Mouse (Mus musculus) embryo, embryonic 10 days (tissue): ENCODE measurements around the gene Fam166a.

Experiments
- DNase-seq: peaks from one replicate; pipeline ENCODE4 v3.0.0-alpha.2; 2015; ENCODE audit warnings: low spot score

Fam166a gene

GRCm38 (mm10) chr2:25185625-25186574 lies 32.6 kb upstream of the Fam166a start:
- peak; percentile 90 for DNase-seq

- DNase-seq: no peak
Measured at GRCm38 (mm10) chr2:25186575-25186930, 32.0 kb upstream of the Fam166a start.

GRCm38 (mm10) chr2:25187841-25188240 lies 30.7 kb upstream of the Fam166a start:
- no peak for DNase-seq

- peak; percentile 94 for DNase-seq
Measured at GRCm38 (mm10) chr2:25193330-25193770, 25.2 kb upstream of the Fam166a start.

GRCm38 (mm10) chr2:25194006-25194405 lies 24.5 kb upstream of the Fam166a start:
- DNase-seq: no peak

GRCm38 (mm10) chr2:25194486-25195171 lies 23.9 kb upstream of the Fam166a start:
- no peak for DNase-seq

- peak; percentile 37 for DNase-seq
Measured at GRCm38 (mm10) chr2:25195211-25196156, 23.1 kb upstream of the Fam166a start.

- peak; percentile 50 for DNase-seq
Measured at GRCm38 (mm10) chr2:25196172-25196954, 22.2 kb upstream of the Fam166a start, which contains the start of gene Tor4a. Tor4a (minus strand) TSS chr2:25196886.

GRCm38 (mm10) chr2:25197191-25197590 lies 21.4 kb upstream of the Fam166a start:
- DNase-seq: no peak

GRCm38 (mm10) chr2:25197946-25198345 lies 20.6 kb upstream of the Fam166a start:
- DNase-seq: no peak

- DNase-seq: no peak
Measured at GRCm38 (mm10) chr2:25200631-25201030, 17.9 kb upstream of the Fam166a start.

- no peak for DNase-seq
Measured at GRCm38 (mm10) chr2:25203631-25204214, 14.8 kb upstream of the Fam166a start.

- DNase-seq: no peak
Measured at GRCm38 (mm10) chr2:25207593-25207992, 11.0 kb upstream of the Fam166a start.

- DNase-seq: no peak
Measured at GRCm38 (mm10) chr2:25210686-25211085, 7.9 kb upstream of the Fam166a start.

- DNase-seq: peak; percentile 94
Measured at GRCm38 (mm10) chr2:25211121-25211670, 7.3 kb upstream of the Fam166a start, which contains the start of gene Nelfb. Nelfb (minus strand) TSS chr2:25211489.

- no peak for DNase-seq
Measured at GRCm38 (mm10) chr2:25213266-25213865, 5.2 kb upstream of the Fam166a start.

GRCm38 (mm10) chr2:25214444-25214843 lies 4.1 kb upstream of the Fam166a start, which contains the start of gene Stpg3:
Stpg3 (minus strand) TSS chr2:25214637.
- no peak for DNase-seq

GRCm38 (mm10) chr2:25217666-25218065 lies 879 bp upstream of the Fam166a start:
- DNase-seq: no peak

- no peak for DNase-seq
Measured at GRCm38 (mm10) chr2:25221331-25221772, 2.8 kb downstream of the Fam166a start.
